Mouse (Mus musculus): ENCODE results near the gene Rgl1. TPM values are rescaled to one million over a fixed set of nuclear protein-coding genes. Genes with fewer than 3 reads are reported as not detected.
A peak's percentile ranks its signal among the peaks of the same experiment; 100 is the strongest.

The Rgl1 gene
- polyA plus RNA-seq, 2 experiments, result 28.5 to 40.5 TPM

- Histone ChIP-seq H3K4me1 (ENCODE audit: control insufficient read depth, insufficient read depth, low read length) (no peaks in the 10 kb centered on the region), H3K9me3 (ENCODE audit: control insufficient read depth, low read length) (no peaks in the 10 kb centered on the region), H3K9ac (ENCODE audit: low read depth, low read length, severe bottlenecking) (no peak overlapping the region), H3K27me3 (ENCODE audit: control insufficient read depth, insufficient read depth, low read length) (no peaks in the 10 kb centered on the region), H3K27ac (replicated peaks; ENCODE audit: low read depth, low read length) (no peak overlapping the region), H3K36me3 (ENCODE audit: control insufficient read depth, insufficient read depth, low read length) (peaks cover 55% of the 10 kb centered on the region), H3K4me2 (replicated peaks; ENCODE audit: low read depth, low read length, severe bottlenecking) (no peak overlapping the region), H3K4me3 (replicated peaks; ENCODE audit: low read length) (no peak overlapping the region)
- DNase-seq (ENCODE audit: low spot score) (peak; percentile 55), ATAC-seq (ENCODE audit: low FRiP score, low read depth) (no peak)
- TF ChIP-seq POLR2A (IDR thresholded peaks at IDR 0.05; ENCODE audit: borderline replicate concordance, extremely low read depth, insufficient read depth, insufficient read length), result no peak
- WGBS, result 75% methylated on average over 16 of the region's 16 CpGs
These were observed 245.2 kb downstream of the Rgl1 start for GRCm38 (mm10) chr1:152520798-152521575.

DNA sequence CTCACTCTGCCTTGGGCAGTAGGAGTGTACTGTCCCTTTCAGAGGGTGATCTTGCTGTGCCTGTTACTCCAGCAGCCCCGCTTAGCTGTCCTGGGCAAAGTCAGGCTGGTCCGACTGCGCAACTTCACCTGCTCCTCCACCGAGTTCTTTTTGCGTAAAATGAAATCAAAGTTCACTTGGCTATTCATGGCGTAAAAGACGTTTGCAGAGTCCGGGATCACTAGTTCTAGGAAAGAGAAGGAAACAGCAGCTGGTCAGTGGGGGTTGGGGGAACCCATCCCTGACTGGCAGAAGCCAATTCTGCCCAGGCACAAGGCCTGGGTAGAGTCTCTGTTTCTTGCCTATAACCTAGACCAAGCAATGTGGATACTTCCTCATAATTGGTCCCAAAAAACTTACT is 247.2 kb downstream of the Rgl1 start:
- H3K9ac ChIP-seq (ENCODE audit: low read depth, low read length, severe bottlenecking), result no peak overlapping the region
- H3K4me2 ChIP-seq (replicated peaks; ENCODE audit: low read depth, low read length, severe bottlenecking), result no peak overlapping the region
- H3K4me3 ChIP-seq (replicated peaks; ENCODE audit: low read length), result no peak overlapping the region
- TF ChIP-seq POLR2A (IDR thresholded peaks at IDR 0.05; ENCODE audit: borderline replicate concordance, extremely low read depth, insufficient read depth, insufficient read length), result no peak
- no peaks in the 10 kb centered on the region for H3K27me3 ChIP-seq (ENCODE audit: control insufficient read depth, insufficient read depth, low read length)
- H3K27ac ChIP-seq (replicated peaks; ENCODE audit: low read depth, low read length), result no peak overlapping the region
- ATAC-seq (ENCODE audit: low FRiP score, low read depth) (no peak), DNase-seq (ENCODE audit: low spot score) (no peak)
- 87% methylated on average over 8 of the region's 8 CpGs for WGBS
- H3K4me1 ChIP-seq (ENCODE audit: control insufficient read depth, insufficient read depth, low read length), result 0 out of 2 replicates have a peak, but pooled peaks cover 2% of the 10 kb centered on the region
- peaks cover 41% of the 10 kb centered on the region for H3K36me3 ChIP-seq (ENCODE audit: control insufficient read depth, insufficient read depth, low read length)
- no peaks in the 10 kb centered on the region for H3K9me3 ChIP-seq (ENCODE audit: control insufficient read depth, low read length)

DNA sequence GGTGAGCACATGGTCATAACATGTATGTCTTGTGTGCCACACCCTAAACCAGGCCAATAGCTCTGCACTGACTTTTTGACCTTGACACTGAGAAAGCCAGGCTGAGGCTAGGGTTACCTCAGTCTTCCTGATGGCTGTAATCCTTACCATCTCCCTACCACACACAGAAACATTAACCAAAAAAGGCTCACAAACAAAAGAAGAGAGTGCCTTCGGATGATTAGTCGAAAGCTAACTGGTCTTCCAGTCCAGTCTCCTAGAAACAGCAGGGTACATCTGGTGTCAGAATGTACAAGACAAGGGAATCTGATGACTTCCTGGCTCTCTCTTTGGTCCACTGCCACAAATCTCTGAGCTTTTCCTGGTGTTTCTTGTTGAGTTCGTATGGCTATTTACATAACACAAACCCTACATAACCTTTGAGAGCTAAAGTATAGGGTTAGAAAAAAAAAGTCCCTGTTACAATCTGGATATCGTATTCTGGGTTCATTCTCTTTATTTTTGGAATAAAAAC is 249.0 kb downstream of the Rgl1 start:
- H3K4me1 ChIP-seq (ENCODE audit: control insufficient read depth, insufficient read depth, low read length), result 0 out of 2 replicates have a peak, but pooled peaks cover 2% of the 10 kb centered on the region
- H3K9ac ChIP-seq (ENCODE audit: low read depth, low read length, severe bottlenecking), result no peak overlapping the region
- no peak for TF ChIP-seq POLR2A (IDR thresholded peaks at IDR 0.05; ENCODE audit: borderline replicate concordance, extremely low read depth, insufficient read depth, insufficient read length)
- no peak overlapping the region for H3K4me3 ChIP-seq (replicated peaks; ENCODE audit: low read length)
- no peak overlapping the region for H3K4me2 ChIP-seq (replicated peaks; ENCODE audit: low read depth, low read length, severe bottlenecking)
- no peaks in the 10 kb centered on the region for H3K9me3 ChIP-seq (ENCODE audit: control insufficient read depth, low read length)
- H3K36me3 ChIP-seq (ENCODE audit: control insufficient read depth, insufficient read depth, low read length), result peaks cover 37% of the 10 kb centered on the region
- ATAC-seq (ENCODE audit: low FRiP score, low read depth), result no peak
- H3K27ac ChIP-seq (replicated peaks; ENCODE audit: low read depth, low read length), result no peak overlapping the region
- 87% methylated on average over 4 of the region's 4 CpGs for WGBS
- no peak for DNase-seq (ENCODE audit: low spot score)
- H3K27me3 ChIP-seq (ENCODE audit: control insufficient read depth, insufficient read depth, low read length), result no peaks in the 10 kb centered on the region

DNA sequence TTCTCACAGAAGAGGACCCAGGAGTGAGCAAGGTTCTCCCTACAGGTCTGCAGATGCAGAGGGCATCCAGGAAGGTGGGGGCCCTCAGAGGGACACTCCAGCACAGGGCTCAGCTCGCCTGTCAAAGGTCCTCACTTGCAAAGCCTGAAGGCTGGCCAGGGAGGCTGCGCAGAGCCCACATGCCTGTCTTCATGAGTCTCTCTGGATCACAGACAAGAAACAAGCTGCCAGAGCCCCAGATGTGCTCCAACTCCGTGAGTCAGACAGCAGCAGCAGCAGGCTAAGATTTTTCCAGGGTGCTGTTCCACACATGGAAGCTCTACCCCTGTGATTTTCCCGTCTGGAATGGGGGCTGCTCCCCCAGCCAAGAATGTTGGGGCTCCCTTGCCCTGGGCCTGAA is 251.9 kb downstream of the Rgl1 start:
- 41% methylated on average over 4 of the region's 4 CpGs for WGBS
- TF ChIP-seq POLR2A (IDR thresholded peaks at IDR 0.05; ENCODE audit: borderline replicate concordance, extremely low read depth, insufficient read depth, insufficient read length), result no peak
- Histone ChIP-seq H3K4me2 (replicated peaks; ENCODE audit: low read depth, low read length, severe bottlenecking) (no peak overlapping the region), H3K4me3 (replicated peaks; ENCODE audit: low read length) (no peak overlapping the region), H3K27me3 (ENCODE audit: control insufficient read depth, insufficient read depth, low read length) (no peaks in the 10 kb centered on the region), H3K27ac (replicated peaks; ENCODE audit: low read depth, low read length) (0 out of 2 replicates have a peak overlapping the region, but pooled peaks have one; percentile 9), H3K4me1 (ENCODE audit: control insufficient read depth, insufficient read depth, low read length) (0 out of 2 replicates have a peak, but pooled peaks cover 2% of the 10 kb centered on the region), H3K36me3 (ENCODE audit: control insufficient read depth, insufficient read depth, low read length) (peaks cover 22% of the 10 kb centered on the region), H3K9ac (ENCODE audit: low read depth, low read length, severe bottlenecking) (no peak overlapping the region), H3K9me3 (ENCODE audit: control insufficient read depth, low read length) (no peaks in the 10 kb centered on the region)
- ATAC-seq (ENCODE audit: low FRiP score, low read depth), result peak; percentile 28; the same call in 1 of the 2 replicates
- DNase-seq (ENCODE audit: low spot score), result peak; percentile 41

- Histone ChIP-seq H3K27me3 (ENCODE audit: control insufficient read depth, insufficient read depth, low read length) (no peaks in the 10 kb centered on the region), H3K4me1 (ENCODE audit: control insufficient read depth, insufficient read depth, low read length) (0 out of 2 replicates have a peak, but pooled peaks cover 2% of the 10 kb centered on the region), H3K4me2 (replicated peaks; ENCODE audit: low read depth, low read length, severe bottlenecking) (no peak overlapping the region), H3K27ac (replicated peaks; ENCODE audit: low read depth, low read length) (no peak overlapping the region), H3K9me3 (ENCODE audit: control insufficient read depth, low read length) (no peaks in the 10 kb centered on the region), H3K9ac (ENCODE audit: low read depth, low read length, severe bottlenecking) (no peak overlapping the region), H3K4me3 (replicated peaks; ENCODE audit: low read length) (no peak overlapping the region), H3K36me3 (ENCODE audit: control insufficient read depth, insufficient read depth, low read length) (peaks cover 11% of the 10 kb centered on the region; the same call in 1 of the 2 replicates)
- 75% methylated on average over 4 of the region's 4 CpGs for WGBS
- no peak for TF ChIP-seq POLR2A (IDR thresholded peaks at IDR 0.05; ENCODE audit: borderline replicate concordance, extremely low read depth, insufficient read depth, insufficient read length)
- DNase-seq (ENCODE audit: low spot score) (peak; percentile 41), ATAC-seq (ENCODE audit: low FRiP score, low read depth) (no peak)
These were observed 254.9 kb downstream of the Rgl1 start for GRCm38 (mm10) chr1:152511237-152511636.

Data from limb, embryonic 14.5 days (tissue).